Mouse (Mus musculus) layer of hippocampus, adult 9-10 months (tissue): ENCODE data around the gene Txk.

Experiments used
- DNase-seq: peaks from one replicate; pipeline ENCODE4 v3.0.0; 2022; ENCODE audit warnings: low spot score

Txk gene

DNA sequence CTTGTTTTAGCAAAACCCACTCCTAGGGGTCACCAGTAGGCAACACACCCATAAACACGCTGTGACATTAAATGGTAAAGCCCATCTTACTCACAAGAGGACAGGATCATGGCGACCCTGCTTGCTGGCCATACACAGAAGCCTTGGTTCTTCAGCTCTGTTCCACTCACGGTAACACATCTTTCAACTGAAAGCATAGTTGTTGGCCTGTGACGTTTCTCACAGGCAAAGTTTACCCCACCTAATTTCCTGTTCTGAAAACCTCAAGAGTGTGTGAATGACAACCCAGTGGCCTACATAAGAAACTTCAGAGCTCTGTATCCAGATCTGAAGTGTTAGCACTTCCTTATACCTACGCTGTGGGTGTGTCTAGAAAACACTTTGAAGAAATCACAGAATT lies at the start of gene Txk:
TSS of gene Txk (minus strand) at position 193 of the 400 bp plus-strand sequence.
- DNase-seq: no peak

DNA sequence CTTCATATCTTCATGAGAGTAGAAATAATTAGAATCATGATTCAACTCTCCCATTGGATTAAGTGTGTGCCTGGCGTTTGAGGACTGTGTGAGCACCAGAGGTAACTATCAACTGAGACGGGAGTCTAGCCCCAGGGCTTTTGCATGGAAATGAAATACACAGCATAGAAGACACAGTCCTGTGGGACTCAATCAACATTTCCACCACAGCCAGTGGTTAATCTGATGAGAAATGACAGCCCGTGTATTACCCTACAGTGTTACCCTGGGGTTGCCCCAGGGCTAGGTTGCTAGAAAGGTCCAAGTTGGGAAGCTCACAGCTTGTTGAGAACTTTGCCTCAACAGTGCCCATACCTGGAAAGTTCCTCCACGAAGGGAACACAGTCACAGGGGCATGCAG lies 46.0 kb upstream of the Txk start:
- no peak for DNase-seq

DNA sequence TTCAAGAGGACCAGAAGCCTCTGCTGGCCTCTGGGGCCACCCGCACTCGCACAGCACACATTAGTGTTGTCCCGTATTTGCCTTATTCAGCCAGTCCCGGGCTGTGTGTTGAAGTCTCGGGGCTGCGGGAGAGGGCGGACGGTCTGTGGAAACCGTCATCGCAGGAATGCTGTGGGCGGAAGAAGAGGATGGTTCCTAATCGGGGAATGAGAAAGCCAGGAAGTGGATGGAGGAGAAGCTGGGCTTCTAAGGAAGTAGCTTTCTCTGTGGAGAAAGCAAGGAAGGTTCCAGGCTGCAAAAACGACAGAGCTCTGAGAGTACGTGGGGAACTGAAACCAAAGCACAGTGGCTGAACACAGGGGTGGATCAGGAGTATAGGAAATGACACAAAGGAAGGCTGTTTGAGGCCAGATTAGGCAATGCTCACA lies 43.6 kb upstream of the Txk start:
- DNase-seq: no peak

DNA sequence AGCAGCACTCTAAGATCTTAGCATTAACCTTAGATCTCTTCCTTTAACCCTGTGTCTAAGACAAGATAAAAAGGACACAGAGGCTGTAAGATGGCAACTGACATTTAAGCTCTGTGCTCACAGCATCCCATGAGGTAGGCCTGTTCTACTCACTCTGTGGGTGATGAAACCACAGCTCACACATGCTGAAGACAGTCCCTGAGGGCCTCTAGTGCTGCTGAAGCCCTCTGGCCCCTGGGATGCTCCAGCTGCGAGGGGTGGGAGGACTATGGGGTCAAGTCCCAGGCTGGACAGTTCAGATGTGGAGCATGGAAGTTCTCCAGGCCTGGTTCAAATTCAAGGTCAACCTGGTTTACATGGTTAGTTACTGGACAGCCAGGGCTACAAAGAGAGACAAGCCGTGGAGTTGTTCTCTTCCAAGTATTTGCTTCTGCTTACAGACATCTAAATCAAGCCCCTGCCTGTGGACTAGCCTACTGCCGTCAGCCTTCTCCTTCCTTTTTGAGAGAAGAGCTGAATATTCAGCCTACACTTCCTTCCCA lies 40.8 kb upstream of the Txk start:
- no peak for DNase-seq

DNA sequence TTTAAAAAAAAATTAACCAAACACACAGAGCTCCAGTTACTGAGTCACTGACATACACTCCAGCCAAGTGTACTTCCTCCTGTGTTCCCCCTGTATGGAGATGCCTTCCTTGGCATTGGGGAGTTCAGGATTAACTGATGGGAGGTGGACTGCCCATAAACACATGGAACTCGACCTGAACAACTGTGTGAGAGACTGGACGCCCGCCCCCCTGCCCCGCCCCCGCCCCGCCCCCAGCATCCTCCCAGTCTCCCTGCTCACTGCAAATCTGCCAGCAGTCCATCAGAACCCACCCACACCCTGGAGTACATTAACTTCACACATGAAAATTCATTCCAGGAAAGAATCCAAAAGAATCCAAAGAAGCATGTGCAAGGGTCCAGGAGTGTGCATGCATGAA lies 39.2 kb upstream of the Txk start:
- DNase-seq: no peak

DNA sequence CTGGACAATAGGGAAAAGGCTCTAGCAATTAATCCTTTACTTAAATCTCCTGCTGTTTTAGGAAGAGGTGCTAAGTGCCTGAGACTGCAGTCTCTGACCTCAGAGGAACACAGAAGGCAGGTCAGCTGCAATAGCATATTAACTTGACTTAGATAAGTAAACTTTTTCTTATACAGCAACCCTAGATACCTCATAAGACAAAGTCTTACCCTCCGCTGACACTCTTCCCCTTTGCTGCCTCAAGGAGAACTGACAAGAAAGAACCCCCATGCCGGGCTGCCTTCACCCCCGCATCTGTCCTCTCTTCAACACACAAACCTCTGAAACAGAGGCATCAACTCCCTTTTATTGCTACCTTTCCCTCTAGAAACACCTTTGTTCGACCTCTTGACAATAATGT lies 38.8 kb upstream of the Txk start:
- no peak for DNase-seq

DNA sequence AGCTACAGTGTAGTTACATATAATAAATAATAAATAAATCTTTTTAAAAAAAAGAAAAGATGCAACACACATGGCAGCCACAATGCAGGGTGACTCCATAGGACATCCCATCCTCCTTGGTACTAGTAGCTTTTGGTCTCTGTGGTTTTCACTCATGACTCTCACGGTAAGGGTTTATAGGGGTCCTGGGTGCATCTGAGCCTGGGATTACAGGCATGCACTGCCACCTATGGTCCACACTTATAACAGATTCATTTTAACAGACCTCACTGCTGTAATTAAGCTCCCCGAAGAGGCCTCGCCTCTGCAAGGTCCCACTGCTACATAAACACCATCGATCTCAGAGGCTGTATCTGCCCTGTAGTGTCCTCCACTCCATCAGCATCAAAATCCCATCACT lies 32.9 kb upstream of the Txk start:
- no peak for DNase-seq

DNA sequence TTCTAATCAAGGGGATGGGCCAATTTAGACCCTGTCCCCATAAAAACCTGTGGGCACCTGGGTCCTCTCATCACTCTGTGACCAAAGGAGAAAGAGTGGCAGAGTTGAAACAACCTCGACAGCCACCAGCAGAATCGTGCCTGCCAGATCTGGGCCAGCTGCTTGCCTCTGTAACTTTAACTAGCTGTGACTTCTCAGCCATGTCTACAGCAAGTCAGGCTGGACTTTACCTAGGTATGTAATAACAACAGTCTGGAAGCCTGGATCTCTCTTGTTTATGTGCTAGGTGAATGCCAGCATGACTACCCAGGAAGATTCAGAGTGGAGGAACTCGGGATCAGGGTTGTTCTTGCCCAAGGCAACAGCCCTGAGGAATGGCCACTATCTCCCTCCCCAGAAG lies 32.1 kb upstream of the Txk start:
- DNase-seq: no peak

DNA sequence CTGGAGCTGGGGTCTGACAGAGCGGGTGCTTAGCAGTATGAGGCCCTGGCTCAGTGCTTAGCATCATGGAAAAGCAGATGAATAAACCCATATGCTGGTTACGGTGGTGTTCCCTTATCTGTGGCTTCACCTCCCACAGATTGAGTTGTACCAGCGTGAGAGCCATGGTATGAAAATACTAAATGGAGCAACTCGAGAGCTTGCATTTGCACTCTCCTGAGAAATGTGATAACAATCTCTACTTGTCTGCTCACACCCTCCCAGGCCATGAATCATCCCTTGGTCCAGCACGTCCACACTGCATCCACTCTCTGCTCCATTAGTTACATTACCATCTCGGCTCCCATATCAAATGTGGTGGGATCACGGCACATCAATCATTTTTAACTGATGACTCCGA lies 31.4 kb upstream of the Txk start:
- no peak for DNase-seq

DNA sequence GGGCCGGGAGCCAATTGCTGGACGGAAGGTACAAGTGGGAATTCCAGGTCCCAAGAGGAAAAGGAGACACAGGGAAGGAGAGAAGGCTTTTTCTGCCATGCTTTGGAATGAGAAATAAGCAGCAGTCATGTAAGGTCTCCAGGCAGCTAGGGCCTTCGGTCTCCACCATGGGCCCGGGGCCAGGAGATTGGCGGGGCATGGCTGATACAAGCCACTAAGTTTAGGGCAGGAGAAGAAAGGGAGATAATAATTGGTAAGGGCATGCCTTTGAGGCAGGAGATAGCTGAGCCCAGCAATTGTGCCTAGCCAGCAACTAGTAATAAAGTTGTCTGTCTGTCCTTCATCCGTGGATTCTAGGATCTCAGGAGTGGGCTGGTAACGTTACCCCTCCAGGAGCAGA lies 30.5 kb upstream of the Txk start:
- DNase-seq: no peak

DNA sequence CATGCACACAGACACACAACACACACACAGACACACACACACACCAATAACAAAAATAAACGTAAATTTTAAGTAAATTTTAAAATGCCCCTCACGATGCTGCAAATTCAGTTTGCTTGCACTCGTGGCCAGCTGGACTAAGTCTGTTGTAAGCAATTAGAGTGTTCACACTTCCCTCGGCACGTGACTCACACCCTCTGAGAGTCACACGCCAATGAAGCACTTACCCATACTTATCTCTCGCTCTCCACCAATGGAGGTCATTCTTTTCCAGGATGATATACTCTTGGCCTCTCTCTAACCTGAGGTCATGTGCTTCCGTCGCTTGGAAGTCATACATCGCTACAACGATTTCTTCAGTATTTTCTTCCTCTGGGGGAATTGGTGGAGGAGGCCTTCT lies 29.2 kb upstream of the Txk start:
- no peak for DNase-seq

DNA sequence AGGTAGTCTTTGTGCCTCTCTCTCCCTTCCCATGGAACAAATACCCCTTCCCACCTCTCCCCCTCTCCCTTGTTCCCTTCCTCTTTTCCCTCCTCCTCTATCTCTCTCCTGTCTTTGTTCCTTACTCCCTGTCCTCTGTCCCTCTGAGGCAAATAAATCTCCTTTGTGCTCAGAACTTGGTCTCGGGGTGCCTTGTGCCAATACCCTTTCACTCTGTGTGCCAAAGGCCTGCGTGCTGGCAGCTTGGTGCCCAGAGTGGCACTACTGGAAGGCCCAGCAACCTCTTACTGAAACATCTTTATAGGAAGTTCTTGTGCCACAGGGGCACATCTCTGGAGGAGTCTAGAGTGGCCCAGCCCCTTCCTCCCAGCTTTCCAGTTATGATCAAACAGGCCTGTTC lies 24.0 kb upstream of the Txk start:
- no peak for DNase-seq

DNA sequence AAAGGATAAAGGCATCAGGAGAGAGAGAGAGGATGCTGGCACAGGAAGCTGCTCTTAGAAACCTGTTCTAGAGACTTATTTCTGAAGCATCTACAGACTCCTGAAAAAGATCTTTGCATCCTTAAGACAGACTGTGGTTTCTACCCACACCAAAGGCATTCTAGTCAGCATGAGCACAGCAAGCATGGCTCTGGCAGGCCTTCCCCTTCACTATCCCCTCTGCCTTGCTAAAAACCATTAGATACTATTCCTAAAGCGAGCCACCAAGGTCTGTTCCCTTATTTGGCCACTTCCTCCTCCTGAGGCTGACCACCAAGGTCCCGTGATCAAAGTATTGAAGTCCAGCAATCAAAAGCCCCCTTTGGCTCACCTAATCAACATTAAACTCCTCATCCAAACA lies 23.6 kb upstream of the Txk start:
- no peak for DNase-seq

DNA sequence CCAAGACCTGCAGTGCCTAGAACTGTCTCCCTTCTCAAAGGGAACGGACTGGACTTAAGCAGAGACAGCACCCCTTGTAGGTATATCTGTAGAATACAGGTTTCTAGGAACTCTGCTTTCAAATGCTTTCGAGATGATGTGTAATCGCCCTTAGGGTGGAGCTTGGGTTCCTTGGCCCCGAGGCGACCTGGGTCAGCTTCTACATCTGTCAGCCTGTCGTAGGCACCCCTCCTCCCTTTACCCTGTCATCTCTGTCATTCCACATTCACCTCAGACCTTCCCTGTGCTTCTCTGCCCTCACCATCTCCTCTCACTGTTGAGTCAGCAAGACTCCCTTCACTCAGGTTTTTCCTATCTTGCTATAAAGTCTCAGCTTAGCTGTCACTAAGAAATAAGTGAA lies 17.3 kb upstream of the Txk start:
- DNase-seq: no peak

DNA sequence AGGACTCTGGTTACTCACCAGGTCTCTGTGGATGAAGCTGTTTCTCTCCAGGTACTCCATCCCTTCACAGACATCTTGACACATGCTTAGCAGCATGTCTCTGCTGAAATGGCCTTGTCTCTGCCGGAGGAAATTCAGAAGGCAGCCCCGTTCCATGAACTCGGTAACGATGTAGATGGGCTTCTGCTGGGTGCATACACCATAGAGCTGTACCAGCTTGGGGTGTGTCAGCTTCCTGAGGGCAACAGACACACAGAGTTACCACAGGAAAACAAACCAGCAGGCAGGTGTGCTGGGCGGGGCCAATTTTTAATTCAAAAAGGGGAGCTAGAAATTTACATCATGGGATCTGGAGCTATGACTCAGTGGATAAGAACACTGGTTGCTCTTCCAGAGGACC lies 11.0 kb upstream of the Txk start:
- no peak for DNase-seq

DNA sequence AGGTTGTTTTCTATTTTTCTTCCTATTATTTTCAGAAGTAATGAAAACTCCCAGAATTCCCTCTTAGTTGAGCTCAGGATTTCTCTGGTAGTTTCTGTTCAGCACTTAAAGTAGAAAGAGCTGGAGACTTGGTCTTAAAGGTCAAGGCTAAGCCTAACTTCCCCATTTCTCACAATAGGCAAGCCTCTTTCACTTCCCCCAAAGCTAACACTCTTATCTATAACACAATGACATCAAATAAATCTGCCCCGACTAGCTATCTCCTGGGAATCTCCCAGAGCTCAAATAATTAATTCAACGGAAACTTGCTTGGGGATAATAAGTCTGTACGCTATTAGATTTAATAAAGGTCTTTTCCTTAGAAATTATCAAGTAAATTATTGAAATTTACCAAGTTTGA lies 10.4 kb upstream of the Txk start:
- no peak for DNase-seq

DNA sequence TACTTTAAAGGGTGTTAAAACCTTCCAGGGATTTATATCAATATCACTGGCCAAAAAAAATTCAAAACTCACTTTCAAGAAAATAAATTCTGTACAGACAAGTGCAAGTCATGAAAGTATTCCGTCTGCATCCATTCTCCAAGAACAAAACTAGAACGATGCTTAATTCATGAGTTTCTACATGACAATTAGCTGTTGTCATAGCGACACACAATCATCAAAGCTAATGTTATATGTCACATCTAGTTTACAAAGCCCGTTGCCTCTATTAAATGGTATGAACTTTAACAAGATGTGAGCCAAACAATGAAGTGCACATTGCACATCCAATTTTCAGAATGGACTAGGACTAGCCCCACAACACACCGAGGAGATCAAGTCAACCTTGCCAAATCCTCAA lies 9.2 kb upstream of the Txk start:
- DNase-seq: no peak

DNA sequence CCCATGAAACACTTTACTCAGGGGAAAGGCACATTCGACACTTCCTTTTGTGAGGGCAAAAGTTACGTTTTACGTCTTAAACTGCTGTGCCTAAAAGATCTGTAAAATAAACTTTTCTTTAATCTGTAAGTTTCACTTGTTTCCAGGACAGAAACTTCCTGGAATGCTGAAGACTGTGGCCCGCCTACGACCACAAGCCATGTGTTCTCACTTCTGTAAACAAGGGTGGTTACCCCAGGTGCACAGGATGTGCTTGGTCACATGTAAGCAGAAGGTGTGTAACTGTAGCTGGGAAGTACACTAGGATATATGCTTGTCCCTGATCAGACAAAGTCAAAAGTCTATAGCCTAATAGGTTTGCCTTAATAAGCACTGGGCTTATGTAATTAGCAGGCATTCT lies 8.7 kb upstream of the Txk start:
- DNase-seq: no peak

DNA sequence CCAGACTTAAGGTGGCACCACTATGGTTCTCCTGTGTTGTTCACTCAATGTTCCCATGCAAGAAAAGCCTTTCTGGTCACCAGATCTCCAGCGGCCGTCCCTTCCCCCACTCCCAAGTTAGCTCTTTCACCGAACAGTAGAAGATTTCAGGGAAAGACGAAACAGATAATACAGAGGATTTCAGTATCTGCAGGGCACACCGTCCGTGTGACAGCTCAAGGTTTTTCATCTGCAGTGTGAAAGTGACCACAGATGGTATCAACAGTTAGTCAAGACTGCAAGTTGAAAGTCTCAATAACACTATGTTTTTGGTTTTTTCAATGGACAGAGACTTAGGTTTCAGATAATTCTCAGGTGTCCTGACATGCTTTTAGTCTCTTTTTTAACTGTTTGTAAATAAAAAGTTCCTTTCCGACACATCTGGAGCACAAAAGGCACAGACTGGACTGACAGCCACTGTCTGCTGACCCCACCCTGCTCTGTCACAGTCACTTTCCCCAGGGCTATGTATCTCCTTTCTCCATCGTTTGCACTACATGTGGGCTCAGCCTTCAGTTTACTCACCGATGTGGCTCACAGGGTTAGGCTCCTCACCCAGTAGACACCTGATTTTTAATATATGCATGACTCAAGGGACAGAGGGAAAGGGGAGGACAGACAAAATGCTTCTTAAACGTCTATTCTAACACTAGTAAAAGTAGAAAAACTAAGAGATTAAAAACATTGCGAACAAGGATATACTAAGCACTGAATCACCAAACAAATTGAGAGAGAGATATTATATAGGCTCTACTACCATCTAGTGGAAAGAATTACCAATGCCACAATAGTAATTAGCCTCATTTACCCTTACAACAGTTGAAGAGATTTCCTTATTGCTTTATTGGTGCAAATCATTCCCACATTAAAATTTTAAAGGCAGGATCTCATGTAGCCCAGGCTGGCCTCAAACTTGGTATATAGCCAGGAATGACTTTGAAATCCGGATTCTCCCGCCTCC lies 6.6 kb upstream of the Txk start:
- no peak for DNase-seq

DNA sequence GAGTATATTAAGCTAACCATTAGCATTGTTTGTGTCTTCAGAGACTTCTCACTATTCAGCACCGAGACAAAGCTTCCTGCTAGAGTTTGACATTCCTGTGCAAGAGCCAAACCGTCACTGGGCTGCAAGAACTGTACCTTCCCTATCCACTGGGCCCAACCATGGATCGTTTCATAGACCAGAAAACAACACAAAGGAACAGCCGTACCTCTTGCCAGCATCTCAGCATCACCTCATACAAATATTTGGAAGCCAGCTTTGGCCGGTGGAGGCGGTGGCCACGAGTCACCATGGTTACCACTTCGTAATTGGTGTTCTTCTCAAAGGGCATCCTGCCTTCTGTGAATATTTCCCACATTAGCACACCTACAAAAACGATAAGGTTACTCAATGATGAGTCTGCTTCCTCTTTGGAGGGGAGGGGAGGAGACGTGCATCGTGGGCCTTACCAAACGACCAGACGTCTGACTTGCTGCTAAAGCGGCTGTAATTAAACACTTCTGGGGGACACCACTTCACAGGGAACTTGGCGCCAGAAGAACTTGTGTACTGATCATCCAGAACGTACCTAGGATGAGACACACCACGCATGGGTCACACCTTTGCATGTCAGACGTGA lies 4.7 kb upstream of the Txk start:
- no peak for DNase-seq

DNA sequence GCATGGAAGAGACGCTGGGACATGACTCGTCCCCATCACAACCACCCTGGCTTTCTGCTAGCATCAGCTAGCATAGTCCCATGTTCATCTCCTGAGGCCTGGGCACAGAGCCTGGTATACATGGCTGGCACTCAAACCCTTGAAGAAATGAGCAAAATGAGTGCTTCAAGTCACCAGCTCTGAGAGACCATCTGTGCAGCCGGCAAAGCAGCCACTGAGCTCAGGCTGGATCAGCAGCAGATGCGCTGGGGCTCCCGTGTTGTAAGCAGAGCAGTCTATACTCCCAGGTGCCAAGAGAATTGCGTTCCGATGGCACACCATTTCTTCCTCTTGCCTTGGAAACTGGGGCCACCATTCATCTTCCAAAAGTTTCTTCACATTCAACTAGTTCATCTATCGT lies 3.4 kb upstream of the Txk start:
- DNase-seq: no peak

DNA sequence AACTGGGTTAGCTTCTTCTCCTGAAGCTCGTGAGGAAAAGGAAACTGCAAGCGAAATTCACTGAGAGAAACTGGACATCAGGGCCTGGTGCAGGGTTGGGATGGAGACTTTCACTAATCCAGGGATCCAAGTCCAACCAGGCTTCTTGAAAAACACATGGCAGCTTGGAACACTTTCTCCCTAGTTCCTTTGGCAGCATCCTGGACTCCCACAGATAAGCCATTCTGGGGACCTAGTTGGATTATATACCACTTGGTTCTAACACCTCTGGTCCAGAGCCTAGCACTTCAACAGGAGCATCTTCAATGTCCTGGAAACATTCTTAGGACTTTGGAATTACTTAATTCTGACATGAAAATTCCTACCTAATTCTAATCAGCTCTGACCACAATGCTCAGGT lies 2.5 kb upstream of the Txk start:
- no peak for DNase-seq

DNA sequence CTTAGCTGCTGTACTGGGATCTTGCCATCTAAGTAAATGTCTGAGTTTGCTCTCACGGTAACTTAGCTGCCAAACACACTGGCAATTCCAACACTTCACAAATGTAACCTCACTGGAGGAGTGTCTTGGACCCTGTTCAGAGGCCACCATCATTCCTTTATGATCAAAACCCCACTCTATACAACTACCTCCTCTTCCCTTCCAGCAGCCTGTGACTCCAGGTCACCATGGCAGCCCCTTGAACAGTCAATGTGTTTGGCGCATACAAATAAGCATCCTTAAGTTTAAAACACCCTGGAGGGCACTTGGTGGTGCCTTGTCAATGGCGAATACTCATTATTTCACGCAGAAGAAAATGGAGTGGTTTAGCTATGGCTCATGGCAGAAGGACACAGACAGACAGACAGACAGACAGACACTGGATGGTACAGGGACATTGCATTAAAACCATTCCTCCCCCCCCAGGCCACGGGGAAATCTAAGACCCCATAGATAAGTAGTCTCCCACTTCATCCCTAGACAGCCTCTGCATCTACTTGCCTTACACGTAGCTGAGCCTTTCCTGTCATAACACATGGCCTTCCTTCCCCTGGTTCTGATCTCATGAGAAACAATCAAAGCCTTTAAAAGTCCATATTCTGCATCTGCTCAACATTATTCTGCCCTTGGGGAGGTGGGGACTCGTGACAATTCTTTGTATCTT lies 1.4 kb downstream of the Txk start:
- no peak for DNase-seq
